Mouse (Mus musculus): ENCODE measurements around the gene Dlx5. TPM values are rescaled to one million over a fixed set of nuclear protein-coding genes. Genes with fewer than 3 reads are reported as not detected.

Dlx5 gene
- polyA plus RNA-seq, 1 experiment from 2014 or later = not detected

- no peaks in the 10 kb centered on the region for H3K36me3 ChIP-seq (ENCODE audit: inconsistent target)
- H3K4me3 ChIP-seq (ENCODE audit: inconsistent target) = no peak overlapping the region
- H3K27ac ChIP-seq = no peak overlapping the region
- no peaks in the 10 kb centered on the region for H3K79me2 ChIP-seq (ENCODE audit: inconsistent target)
- 6% methylated on average over 11 of the region's 11 CpGs for whole genome bisulfite sequencing (ENCODE audit: missing documents)
Measured at GRCm38 (mm10) chr6:6869961-6870800, 11.7 kb downstream of the Dlx5 start.

GRCm38 (mm10) chr6:6869041-6869685 lies 12.7 kb downstream of the Dlx5 start:
- no peaks in the 10 kb centered on the region for H3K79me2 ChIP-seq (ENCODE audit: inconsistent target)
- no peak overlapping the region for H3K4me3 ChIP-seq (ENCODE audit: inconsistent target)
- WGBS (ENCODE audit: missing documents) = 15% methylated on average over 13 of the region's 13 CpGs
- no peaks in the 10 kb centered on the region for H3K36me3 ChIP-seq (ENCODE audit: inconsistent target)
- H3K27ac ChIP-seq = no peak overlapping the region

- 8% methylated on average over 9 of the region's 9 CpGs for WGBS (ENCODE audit: missing documents)
- Histone ChIP-seq H3K27ac (no peak overlapping the region), H3K79me2 (ENCODE audit: inconsistent target) (no peaks in the 10 kb centered on the region), H3K36me3 (ENCODE audit: inconsistent target) (no peaks in the 10 kb centered on the region), H3K4me3 (ENCODE audit: inconsistent target) (no peak overlapping the region)
Measured at GRCm38 (mm10) chr6:6867031-6867430, 14.9 kb downstream of the Dlx5 start.

- no peaks in the 10 kb centered on the region for H3K79me2 ChIP-seq (ENCODE audit: inconsistent target)
- H3K36me3 ChIP-seq (ENCODE audit: inconsistent target) = no peaks in the 10 kb centered on the region
- no peak overlapping the region for H3K27ac ChIP-seq
- WGBS (ENCODE audit: missing documents) = 8% methylated on average over 36 of the region's 36 CpGs
- no peak overlapping the region for H3K4me3 ChIP-seq (ENCODE audit: inconsistent target)
Measured at GRCm38 (mm10) chr6:6864441-6865440, 17.1 kb downstream of the Dlx5 start.

GRCm38 (mm10) chr6:6863955-6864354 lies 17.9 kb downstream of the Dlx5 start:
- WGBS (ENCODE audit: missing documents) = 3% methylated on average over 14 of the region's 21 CpGs
- H3K27ac ChIP-seq = no peak overlapping the region
- H3K4me3 ChIP-seq (ENCODE audit: inconsistent target) = no peak overlapping the region
- H3K79me2 ChIP-seq (ENCODE audit: inconsistent target) = no peaks in the 10 kb centered on the region
- no peaks in the 10 kb centered on the region for H3K36me3 ChIP-seq (ENCODE audit: inconsistent target)

GRCm38 (mm10) chr6:6863160-6863870 lies 18.6 kb downstream of the Dlx5 start, which contains the start of gene Dlx6:
TSS of gene Dlx6 (plus strand) at chr6:6863334.
- Histone ChIP-seq H3K79me2 (ENCODE audit: inconsistent target) (no peaks in the 10 kb centered on the region), H3K36me3 (ENCODE audit: inconsistent target) (no peaks in the 10 kb centered on the region), H3K4me3 (ENCODE audit: inconsistent target) (no peak within 1 kb of the TSS), H3K27ac (no peak within 1 kb of the TSS)
- 2% methylated on average over 37 of the region's 52 CpGs for WGBS (ENCODE audit: missing documents)

- Histone ChIP-seq H3K27ac (no peak overlapping the region), H3K36me3 (ENCODE audit: inconsistent target) (no peaks in the 10 kb centered on the region), H3K4me3 (ENCODE audit: inconsistent target) (no peak overlapping the region), H3K79me2 (ENCODE audit: inconsistent target) (no peaks in the 10 kb centered on the region)
- 5% methylated on average over 23 of the region's 23 CpGs for WGBS (ENCODE audit: missing documents)
Measured at GRCm38 (mm10) chr6:6862611-6863010, 19.3 kb downstream of the Dlx5 start.

- no peaks in the 10 kb centered on the region for H3K36me3 ChIP-seq (ENCODE audit: inconsistent target)
- WGBS (ENCODE audit: missing documents) = 8% methylated on average over 11 of the region's 11 CpGs
- H3K27ac ChIP-seq = no peak overlapping the region
- H3K79me2 ChIP-seq (ENCODE audit: inconsistent target) = no peaks in the 10 kb centered on the region
- H3K4me3 ChIP-seq (ENCODE audit: inconsistent target) = no peak overlapping the region
Measured at GRCm38 (mm10) chr6:6861798-6862428, 20.0 kb downstream of the Dlx5 start.

GRCm38 (mm10) chr6:6861086-6861797 lies 20.6 kb downstream of the Dlx5 start:
- WGBS (ENCODE audit: missing documents) = 6% methylated on average over 21 of the region's 21 CpGs
- no peaks in the 10 kb centered on the region for H3K79me2 ChIP-seq (ENCODE audit: inconsistent target)
- no peak overlapping the region for H3K4me3 ChIP-seq (ENCODE audit: inconsistent target)
- no peak overlapping the region for H3K27ac ChIP-seq
- H3K36me3 ChIP-seq (ENCODE audit: inconsistent target) = no peaks in the 10 kb centered on the region

- no peak overlapping the region for H3K4me3 ChIP-seq (ENCODE audit: inconsistent target)
- no peaks in the 10 kb centered on the region for H3K79me2 ChIP-seq (ENCODE audit: inconsistent target)
- H3K27ac ChIP-seq = no peak overlapping the region
- 1% methylated on average over 33 of the region's 33 CpGs for WGBS (ENCODE audit: missing documents)
- no peaks in the 10 kb centered on the region for H3K36me3 ChIP-seq (ENCODE audit: inconsistent target)
Measured at GRCm38 (mm10) chr6:6860411-6861085, 21.3 kb downstream of the Dlx5 start.

GRCm38 (mm10) chr6:6859950-6860410 lies 21.9 kb downstream of the Dlx5 start:
- H3K79me2 ChIP-seq (ENCODE audit: inconsistent target) = no peaks in the 10 kb centered on the region
- H3K4me3 ChIP-seq (ENCODE audit: inconsistent target) = no peak overlapping the region
- WGBS (ENCODE audit: missing documents) = 4% methylated on average over 21 of the region's 21 CpGs
- H3K36me3 ChIP-seq (ENCODE audit: inconsistent target) = no peaks in the 10 kb centered on the region
- H3K27ac ChIP-seq = no peak overlapping the region

- Histone ChIP-seq H3K36me3 (ENCODE audit: inconsistent target) (no peaks in the 10 kb centered on the region), H3K27ac (no peak overlapping the region), H3K79me2 (ENCODE audit: inconsistent target) (no peaks in the 10 kb centered on the region), H3K4me3 (ENCODE audit: inconsistent target) (no peak overlapping the region)
- 9% methylated on average over 19 of the region's 19 CpGs for WGBS (ENCODE audit: missing documents)
Measured at GRCm38 (mm10) chr6:6859111-6859949, 22.6 kb downstream of the Dlx5 start.

Measured in macrophage (primary cell).